Mouse (Mus musculus) kidney, adult 18-20 months (tissue): ENCODE data around the gene Mark4.
A peak's percentile ranks its signal among the peaks of the same experiment; 100 is the strongest.

Experiments used
- DNase-seq: peaks from one replicate; pipeline ENCODE4 v3.0.0; 2021

The Mark4 gene

GRCm38 (mm10) chr7:19468279-19468678 lies 9.7 kb upstream of the Mark4 start:
- DNase-seq: no peak

- DNase-seq: peak; percentile 58
These were observed 9.0 kb upstream of the Mark4 start for GRCm38 (mm10) chr7:19467638-19468037.

GRCm38 (mm10) chr7:19466602-19467145 lies 8.1 kb upstream of the Mark4 start:
- no peak for DNase-seq

GRCm38 (mm10) chr7:19464367-19465307 lies 6.0 kb upstream of the Mark4 start:
- no peak for DNase-seq

DNA sequence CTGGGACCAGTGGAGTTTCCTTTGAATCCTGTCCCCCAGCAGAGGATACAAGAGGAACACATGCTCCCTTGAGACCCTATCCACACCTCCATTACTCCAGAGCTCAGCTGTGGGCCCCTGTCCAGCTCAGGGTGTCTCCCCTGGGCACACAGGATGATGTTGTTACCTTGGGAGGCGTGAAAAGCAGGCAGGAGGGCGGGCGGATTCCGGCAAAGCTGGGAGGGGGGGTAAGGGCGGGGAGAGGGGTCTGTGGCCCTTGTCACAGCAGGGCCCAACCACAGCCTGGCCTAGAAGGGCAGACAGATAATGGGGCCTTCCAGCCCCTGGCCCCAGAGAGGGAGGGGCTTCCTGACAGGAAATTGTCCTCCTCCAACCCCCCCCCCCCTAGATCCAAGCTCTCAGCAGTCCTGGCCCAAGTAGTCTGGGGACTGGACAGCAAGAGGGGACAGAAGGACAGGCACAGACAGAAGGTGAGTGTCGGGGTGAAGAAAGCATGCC lies 4.3 kb upstream of the Mark4 start, which contains the start of gene Exoc3l2:
Exoc3l2 (plus strand) TSS at position 448 of the 498 bp plus-strand sequence.
- peak; percentile 49 for DNase-seq

GRCm38 (mm10) chr7:19462443-19462842 lies 3.8 kb upstream of the Mark4 start:
- DNase-seq: no peak

- DNase-seq: peak; percentile 85
These were observed 2.9 kb upstream of the Mark4 start for GRCm38 (mm10) chr7:19461488-19461887.

- DNase-seq: no peak
These were observed 1.9 kb upstream of the Mark4 start for GRCm38 (mm10) chr7:19460500-19460899.

- no peak for DNase-seq
These were observed 686 bp upstream of the Mark4 start for GRCm38 (mm10) chr7:19459144-19459870.

- peak; percentile 56 for DNase-seq
These were observed 542 bp downstream of the Mark4 start for GRCm38 (mm10) chr7:19458072-19458486.

- DNase-seq: no peak
These were observed 1.1 kb downstream of the Mark4 start for GRCm38 (mm10) chr7:19457414-19458071.

DNA sequence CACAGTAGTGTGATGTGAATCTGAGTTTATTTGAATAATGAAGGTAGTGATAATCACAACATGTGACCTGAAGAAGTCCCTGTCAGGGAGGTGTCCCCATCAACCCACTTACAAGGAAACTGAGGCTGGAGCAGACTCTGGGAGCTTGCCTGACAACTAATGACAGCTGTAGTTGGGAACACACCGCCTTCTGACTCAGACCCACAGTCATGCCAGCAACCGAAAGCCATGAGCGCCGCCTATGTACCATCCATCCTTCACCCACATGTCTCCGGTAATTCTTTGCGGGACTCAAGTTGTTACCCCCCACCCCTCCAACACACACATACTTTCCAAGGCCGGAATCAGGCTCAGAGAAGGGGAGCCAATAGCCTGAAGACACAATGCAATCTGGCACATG lies 2.0 kb downstream of the Mark4 start:
- DNase-seq: no peak

DNA sequence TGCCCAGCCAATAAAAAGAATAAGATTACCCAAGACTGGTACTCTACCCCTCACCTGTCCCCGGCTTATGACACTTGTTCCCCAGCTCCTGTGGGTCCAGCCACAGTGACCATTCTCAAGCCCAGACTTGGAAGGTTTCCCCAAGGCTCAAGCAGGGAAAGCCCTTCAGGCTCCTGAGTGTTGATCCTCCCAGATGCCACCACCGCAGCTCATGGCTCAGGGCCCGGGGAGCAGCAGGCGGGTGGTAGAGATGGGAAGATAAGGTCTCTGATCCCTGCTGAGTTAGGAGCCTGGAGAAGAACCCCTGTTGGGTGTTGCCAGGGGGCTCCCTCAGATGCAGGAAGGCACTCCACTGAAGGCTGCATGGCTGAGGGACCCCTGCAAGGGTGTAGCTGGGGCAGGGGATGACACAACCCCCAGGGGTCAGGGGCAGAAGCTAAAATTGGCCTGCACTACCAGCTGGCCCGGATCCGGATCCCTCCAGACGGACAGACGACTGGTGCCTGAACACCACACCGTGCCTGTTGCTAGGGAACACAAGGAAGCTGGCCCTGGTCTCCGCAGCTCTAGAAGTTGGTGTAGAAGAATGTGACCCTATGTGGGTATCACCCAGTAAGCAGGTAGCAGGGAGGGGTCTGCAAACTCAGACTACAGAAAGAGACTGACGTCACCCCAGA lies 2.7 kb downstream of the Mark4 start:
- no peak for DNase-seq

- no peak for DNase-seq
These were observed 3.4 kb downstream of the Mark4 start for GRCm38 (mm10) chr7:19455186-19455585.

DNA sequence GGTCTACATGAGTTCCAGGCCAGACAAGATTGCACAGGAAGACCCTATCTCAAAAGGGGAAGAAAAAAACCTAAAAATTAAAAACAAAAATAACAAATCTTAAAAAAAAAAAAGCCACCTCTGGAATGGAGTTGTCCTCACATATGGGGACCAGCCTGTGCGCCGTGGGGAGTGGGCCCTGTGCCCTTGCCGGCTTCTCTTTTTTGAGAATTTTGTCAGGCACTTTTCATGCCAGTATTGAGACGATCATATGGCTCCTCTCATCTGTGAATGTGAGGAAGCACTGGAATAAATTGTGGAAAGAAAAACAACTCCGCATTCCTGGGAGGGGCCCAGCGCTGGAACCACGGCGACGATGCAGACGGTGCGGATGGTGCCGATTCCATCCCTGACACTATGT lies 9.5 kb downstream of the Mark4 start:
- no peak for DNase-seq

- no peak for DNase-seq
These were observed 10.9 kb downstream of the Mark4 start for GRCm38 (mm10) chr7:19447689-19448088.

GRCm38 (mm10) chr7:19444801-19445200 lies 13.8 kb downstream of the Mark4 start:
- DNase-seq: no peak

GRCm38 (mm10) chr7:19443344-19443743 lies 15.3 kb downstream of the Mark4 start:
- peak; percentile 89 for DNase-seq

GRCm38 (mm10) chr7:19441448-19442091 lies 17.1 kb downstream of the Mark4 start:
- peak; percentile 24 for DNase-seq

GRCm38 (mm10) chr7:19437048-19437447 lies 21.6 kb downstream of the Mark4 start:
- DNase-seq: no peak

- no peak for DNase-seq
These were observed 22.3 kb downstream of the Mark4 start for GRCm38 (mm10) chr7:19436276-19436675.

GRCm38 (mm10) chr7:19432475-19432874 lies 26.1 kb downstream of the Mark4 start:
- DNase-seq: no peak
